Comparison of ENCODE assay signal across 8 mouse cellular contexts in genomic region chr17:29006812-29007211, GRCm38 (mm10). TPM values are rescaled to one million over a fixed set of nuclear protein-coding genes. Genes with fewer than 3 reads are reported as not detected.
A peak's percentile ranks its signal among the peaks of the same experiment; 100 is the strongest.
DNase-seq lines count a peak whose midpoint lies in the region; ATAC-seq and TF ChIP-seq lines count a peak whose summit lies in the region.

No protein-coding gene starts in this region.

- peaks cover 61% of the 10 kb centered on the region for H3K4me1 ChIP-seq in E14TG2a.4 (replicated peaks; ENCODE audit: low read depth, low read length)
- peaks cover 29% of the 10 kb centered on the region for H3K4me1 ChIP-seq in forebrain, embryonic 15.5 days
- peaks cover 20% of the 10 kb centered on the region for H3K4me1 ChIP-seq in liver, embryonic 11.5 days (replicated peaks; ENCODE audit: control insufficient read depth, insufficient read depth, low read length)
- H3K4me1 ChIP-seq in neural tube, embryonic 15.5 days = peaks cover 30% of the 10 kb centered on the region

- H3K27ac ChIP-seq in forebrain, embryonic 15.5 days (replicated peaks) = peak overlapping the region; percentile 91; the same call in 1 of the 2 replicates
- peak overlapping the region; percentile 88 for H3K27ac ChIP-seq in liver, embryonic 11.5 days (ENCODE audit: low read depth, low read length)
- H3K27ac ChIP-seq in neural tube, embryonic 15.5 days (replicated peaks) = peak overlapping the region; percentile 94

- 12% methylated on average over 7 of the region's 7 CpGs for WGBS in forebrain, embryonic 15.5 days
- 5% methylated on average over 7 of the region's 7 CpGs for WGBS in liver, embryonic 11.5 days
- WGBS in neural tube, embryonic 15.5 days = 7% methylated on average over 7 of the region's 7 CpGs

- H3K27me3 ChIP-seq in E14TG2a.4 (ENCODE audit: insufficient read depth, low read length) = no peaks in the 10 kb centered on the region
- no peaks in the 10 kb centered on the region for H3K27me3 ChIP-seq in forebrain, embryonic 15.5 days
- H3K27me3 ChIP-seq in liver, embryonic 11.5 days (replicated peaks; ENCODE audit: control insufficient read depth, insufficient read depth, low read length) = no peaks in the 10 kb centered on the region
- H3K27me3 ChIP-seq in neural tube, embryonic 15.5 days (replicated peaks) = no peaks in the 10 kb centered on the region

- H3K9ac ChIP-seq in forebrain, embryonic 15.5 days (replicated peaks) = peak overlapping the region; percentile 95
- H3K9ac ChIP-seq in liver, embryonic 11.5 days (ENCODE audit: low read depth, low read length) = peak overlapping the region; percentile 96
- peak overlapping the region; percentile 93 for H3K9ac ChIP-seq in neural tube, embryonic 15.5 days (replicated peaks)

- peak; percentile 54 for DNase-seq in 416B (ENCODE audit: low read depth)
- DNase-seq in liver, embryonic 11.5 days (ENCODE audit: low spot score) = no peak
- no peak for DNase-seq in layer of hippocampus, adult 18-20 months (ENCODE audit: low spot score in 2 of 2)
- no peak for DNase-seq in kidney, adult 9 months
- DNase-seq in Muller cell, postnatal 12 days (ENCODE audit: inconsistent ontology term) = no peak

- TF ChIP-seq CTCF in E14TG2a.4 (conservative IDR thresholded peaks at IDR 0.05; ENCODE audit: low read length) = no peak

- H3K4me2 ChIP-seq in forebrain, embryonic 15.5 days (replicated peaks) = peak overlapping the region; percentile 51
- H3K4me2 ChIP-seq in liver, embryonic 11.5 days = peak overlapping the region; percentile 87
- H3K4me2 ChIP-seq in neural tube, embryonic 15.5 days = peak overlapping the region; percentile 71

- H3K9me3 ChIP-seq in E14TG2a.4 (ENCODE audit: low read length) = no peaks in the 10 kb centered on the region
- H3K9me3 ChIP-seq in forebrain, embryonic 15.5 days = no peaks in the 10 kb centered on the region
- H3K9me3 ChIP-seq in liver, embryonic 11.5 days (ENCODE audit: control insufficient read depth, low read length) = no peaks in the 10 kb centered on the region
- H3K9me3 ChIP-seq in neural tube, embryonic 15.5 days (replicated peaks) = no peaks in the 10 kb centered on the region

- H3K4me3 ChIP-seq in E14TG2a.4 (replicated peaks; ENCODE audit: low read length) = peak overlapping the region; percentile 100
- peak overlapping the region; percentile 83 for H3K4me3 ChIP-seq in forebrain, embryonic 15.5 days
- peak overlapping the region; percentile 99 for H3K4me3 ChIP-seq in liver, embryonic 11.5 days (ENCODE audit: low read depth, low read length)
- H3K4me3 ChIP-seq in neural tube, embryonic 15.5 days (replicated peaks) = peak overlapping the region; percentile 96

- H3K36me3 ChIP-seq in E14TG2a.4 (ENCODE audit: insufficient read depth, low read length) = peaks cover 28% of the 10 kb centered on the region
- H3K36me3 ChIP-seq in forebrain, embryonic 15.5 days = no peaks in the 10 kb centered on the region
- no peaks in the 10 kb centered on the region; the same call in 1 of the 2 replicates for H3K36me3 ChIP-seq in liver, embryonic 11.5 days (ENCODE audit: control insufficient read depth, insufficient read depth, low read length)
- no peaks in the 10 kb centered on the region for H3K36me3 ChIP-seq in neural tube, embryonic 15.5 days

- ATAC-seq in forebrain, embryonic 15.5 days (replicated peaks) = no peak
- ATAC-seq in liver, embryonic 11.5 days (replicated peaks; ENCODE audit: low FRiP score) = no peak
- ATAC-seq in neural tube, embryonic 15.5 days (ENCODE audit: low FRiP score) = no peak

RNA-seq across cellular contexts. Expression of gene Stk38, which starts 1.0 kb away (rescaled TPM):
- 119 and 128 TPM in 2 replicates for polyA plus RNA-seq in forebrain, embryonic 15.5 days (2015; fragmentation: Nextera tagmentation; extraction: Ambion mirVana)
- polyA plus RNA-seq in liver, embryonic 11.5 days (2014; fragmentation: Nextera tagmentation; extraction: Ambion mirVana) = 83.3 and 90.1 TPM in 2 replicates
- 81.2 and 82.1 TPM in 2 replicates for polyA plus RNA-seq in neural tube, embryonic 15.5 days (2015; fragmentation: Nextera tagmentation; extraction: Ambion mirVana)
- total RNA-seq in layer of hippocampus, adult 18-20 months (2021) = 10 to 100 TPM; 41.2 to 43.2 TPM

RNA-seq across cellular contexts. Expression of gene Srsf3, which starts 25.6 kb away (rescaled TPM):
- 594 and 620 TPM in 2 replicates for polyA plus RNA-seq in forebrain, embryonic 15.5 days (2015; fragmentation: Nextera tagmentation; extraction: Ambion mirVana)
- polyA plus RNA-seq in liver, embryonic 11.5 days (2014; fragmentation: Nextera tagmentation; extraction: Ambion mirVana) = 532 and 579 TPM in 2 replicates
- 403 and 429 TPM in 2 replicates for polyA plus RNA-seq in neural tube, embryonic 15.5 days (2015; fragmentation: Nextera tagmentation; extraction: Ambion mirVana)
- 100 to 1,000 TPM; 136 to 144 TPM for total RNA-seq in layer of hippocampus, adult 18-20 months (2021)

RNA-seq across cellular contexts. Expression of gene Kctd20, which starts 55.1 kb away (rescaled TPM):
- 118 TPM in 2 replicates for polyA plus RNA-seq in forebrain, embryonic 15.5 days (2015; fragmentation: Nextera tagmentation; extraction: Ambion mirVana)
- polyA plus RNA-seq in liver, embryonic 11.5 days (2014; fragmentation: Nextera tagmentation; extraction: Ambion mirVana) = 75.2 and 89.2 TPM in 2 replicates
- polyA plus RNA-seq in neural tube, embryonic 15.5 days (2015; fragmentation: Nextera tagmentation; extraction: Ambion mirVana) = 78.9 and 81.3 TPM in 2 replicates
- 10 to 100 TPM; 56.9 to 70.4 TPM for total RNA-seq in layer of hippocampus, adult 18-20 months (2021)
